Mouse (Mus musculus) kidney, adult 2 months (tissue): ENCODE data around the gene Psat1.

Experiments
- CTCF ChIP-seq: fragments of 200-500 bp; conservative IDR thresholded peaks from 2 replicates; pipeline ENCODE4 v1.5.1; 2011; ENCODE audit warnings: low read depth, mild to moderate bottlenecking, control low read depth, low read length, moderate library complexity, mixed read lengths; ENCODE audit not compliant: insufficient read depth, insufficient read length
- POLR2A ChIP-seq: fragments of 200-500 bp; IDR thresholded peaks from one replicate; pipeline ENCODE4 v1.6.1; 2011; ENCODE audit warnings: low read depth, low read length, control low read depth

GRCm38 (mm10) chr19:15950225-15950624 is 3.1 kb upstream of the Psat1 start:
- no peak for TF ChIP-seq CTCF
- no peak for TF ChIP-seq POLR2A
